Mouse (Mus musculus) liver, postnatal 0 days (tissue): ENCODE results near the gene Spen. TPM values are rescaled to one million over a fixed set of nuclear protein-coding genes. Genes with fewer than 3 reads are reported as not detected.
"Not testable (repeated sequence)": the region's sequence is repeated elsewhere in the genome, so short reads cannot be mapped to it uniquely, and the experiment has no call there.

ENCODE experiments used
- ATAC-seq: fragments of 200-750 bp; cut with Nextera tagmentation; 2 replicates; pipeline ENCODE4 v1.8.0; 2017; ENCODE audit warnings: mild to moderate bottlenecking, moderate library complexity
- DNase-seq: peaks from one replicate; pipeline ENCODE4 v3.0.0-alpha.2; 2016
- H3K27ac ChIP-seq: fragments of 300-500 bp; sonication (generic); 2 replicates; pipeline ENCODE4 v1.5.1; 2014; ENCODE audit warnings: antibody characterized with exemption, moderate library complexity, mild to moderate bottlenecking, low read depth
- H3K27me3 ChIP-seq: fragments of 300-500 bp; sonication (generic); 2 replicates; pipeline ENCODE4 v1.6.1; 2014; ENCODE audit warnings: low read length, control low read depth, mixed read lengths; ENCODE audit not compliant: insufficient read depth
- H3K36me3 ChIP-seq: fragments of 300-500 bp; sonication (generic); replicated peaks from 2 replicates; pipeline ENCODE4 v1.6.1; 2014; ENCODE audit warnings: mild to moderate bottlenecking, control low read depth, low read length, moderate library complexity, mixed read lengths; ENCODE audit not compliant: insufficient read depth
- H3K4me1 ChIP-seq: fragments of 300-500 bp; sonication (generic); 2 replicates; pipeline ENCODE4 v1.6.1; 2014; ENCODE audit warnings: antibody characterized with exemption, mild to moderate bottlenecking, control low read depth; ENCODE audit not compliant: insufficient read depth
- H3K4me2 ChIP-seq: fragments of 300-500 bp; sonication (generic); 2 replicates; pipeline ENCODE4 v1.6.1; 2014; ENCODE audit warnings: low read depth, mild to moderate bottlenecking, low read length, moderate library complexity, mixed read lengths
- H3K4me3 ChIP-seq: fragments of 300-500 bp; sonication (generic); 2 replicates; pipeline ENCODE4 v1.5.1; 2014; ENCODE audit warnings: low read depth, low read length
- H3K9ac ChIP-seq: fragments of 300-500 bp; sonication (generic); replicated peaks from 2 replicates; pipeline ENCODE4 v1.6.1; 2014; ENCODE audit warnings: mild to moderate bottlenecking, moderate library complexity
- H3K9me3 ChIP-seq: fragments of 300-500 bp; sonication (generic); 2 replicates; pipeline ENCODE4 v1.6.1; 2016; ENCODE audit warnings: mild to moderate bottlenecking, control low read depth, low read length, mixed read lengths
- CTCF ChIP-seq: sonication (generic); IDR thresholded peaks from 2 replicates; pipeline ENCODE4 v1.5.1; 2016; ENCODE audit warnings: antibody characterized with exemption, low read depth
- EP300 ChIP-seq: IDR thresholded peaks from 2 replicates; pipeline ENCODE4 v1.6.1; 2016; ENCODE audit warnings: antibody characterized with exemption, low read depth, mild to moderate bottlenecking
- WGBS: fragments of 180-500 bp; shearing (Covaris S2); extraction: QIAGEN DNeasy Blood & Tissue Kit; methylation state at CpG from one replicate; pipeline ENCODE4 v1.1.7; 2014; ENCODE audit not compliant: insufficient replicate concordance; 5-methylcytosine and 5-hydroxymethylcytosine counted together
- polyA plus RNA-seq: library from polyadenylated mRNA; unstranded; fragments of >200 nt; fragmentation: Nextera tagmentation; extraction: Ambion mirVana; gene quantifications from 2 replicates; pipeline ENCODE4 v1.2.1, GENCODE M21; 2015

Spen gene
- polyA plus RNA-seq, 1 experiment from 2014 or later, result 3.0 TPM

DNA sequence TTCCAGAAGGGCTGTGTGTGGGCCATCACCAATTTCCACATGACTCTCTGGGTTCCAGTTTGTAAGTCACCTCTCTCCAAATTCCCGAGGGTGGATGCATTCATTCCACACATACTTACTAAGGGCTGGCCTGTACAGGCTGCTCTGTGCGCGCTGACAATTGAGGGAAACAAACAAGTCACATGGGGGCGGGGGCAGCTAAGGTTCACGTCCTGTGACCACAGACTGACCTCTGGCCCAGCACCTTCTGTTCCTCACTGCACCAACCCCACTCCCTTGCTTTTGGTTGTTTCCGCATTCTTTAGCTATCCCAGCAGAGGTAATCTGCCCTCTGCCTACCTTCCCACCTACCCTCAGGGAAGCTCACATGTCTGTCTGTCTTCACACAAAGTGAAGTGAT, 31.6 kb upstream of the Spen start:
- Histone ChIP-seq H3K27me3 (no peaks in the 10 kb centered on the region), H3K4me2 (no peak overlapping the region), H3K9ac (no peak overlapping the region), H3K27ac (no peak overlapping the region), H3K36me3 (no peaks in the 10 kb centered on the region), H3K9me3 (no peaks in the 10 kb centered on the region), H3K4me1 (peaks cover 26% of the 10 kb centered on the region), H3K4me3 (no peak overlapping the region)
- DNase-seq, result peak; percentile 41
- WGBS, result 52% methylated on average over 6 of the region's 6 CpGs
- TF ChIP-seq EP300 (no peak), CTCF (no peak)
- ATAC-seq, result peak; percentile 60; the same call in 1 of the 2 replicates

DNA sequence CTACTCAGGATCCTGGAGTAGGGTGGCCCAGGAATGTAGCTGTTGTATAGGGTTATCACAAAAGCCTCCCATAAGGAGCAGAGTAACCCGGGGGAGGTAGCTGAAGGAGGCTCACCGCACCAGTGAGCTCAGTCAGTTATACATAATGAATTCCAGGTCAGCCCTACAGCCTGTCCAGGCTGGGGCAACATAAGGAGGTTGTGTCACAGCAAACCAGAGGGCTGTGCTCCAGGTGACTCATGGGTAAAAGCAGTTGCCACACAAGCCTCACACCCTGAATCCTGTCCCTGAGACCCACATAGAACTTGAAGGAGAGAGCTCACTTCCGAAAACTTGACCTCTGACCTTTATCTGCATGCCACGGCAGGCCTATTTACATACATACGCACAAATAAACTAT, 30.6 kb upstream of the Spen start:
- Histone ChIP-seq H3K4me2 (no peak overlapping the region), H3K27ac (peak overlapping the region; percentile 11; the same call in 1 of the 2 replicates), H3K9ac (no peak overlapping the region), H3K36me3 (no peaks in the 10 kb centered on the region), H3K4me1 (peaks cover 26% of the 10 kb centered on the region), H3K27me3 (no peaks in the 10 kb centered on the region), H3K9me3 (no peaks in the 10 kb centered on the region), H3K4me3 (no peak overlapping the region)
- ATAC-seq (no peak), DNase-seq (no peak)
- 77% methylated on average over 5 of the region's 5 CpGs for WGBS
- TF ChIP-seq EP300, result no peak
- TF ChIP-seq CTCF, result no peak

DNA sequence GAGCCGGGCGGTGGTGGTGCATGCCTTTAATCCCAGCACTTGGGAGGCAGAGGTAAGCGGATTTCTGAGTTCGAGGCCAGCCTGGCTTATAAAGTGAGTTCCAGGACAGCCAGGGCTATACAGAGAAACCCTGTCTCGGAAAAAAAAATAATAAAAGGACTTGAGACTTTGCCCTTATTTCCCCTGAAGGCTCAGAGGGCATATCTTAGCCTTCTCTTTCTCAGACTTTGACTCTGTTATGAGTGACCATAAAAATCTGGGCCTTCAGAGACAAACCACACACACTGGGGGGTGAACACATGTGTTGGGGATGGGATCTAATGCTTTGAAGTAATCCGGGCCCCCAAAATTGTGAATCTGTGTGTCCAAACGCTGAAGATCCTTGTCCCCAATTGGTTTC, 28.8 kb upstream of the Spen start:
- H3K27me3 ChIP-seq, DNase-seq: not testable (repeated sequence)

DNA sequence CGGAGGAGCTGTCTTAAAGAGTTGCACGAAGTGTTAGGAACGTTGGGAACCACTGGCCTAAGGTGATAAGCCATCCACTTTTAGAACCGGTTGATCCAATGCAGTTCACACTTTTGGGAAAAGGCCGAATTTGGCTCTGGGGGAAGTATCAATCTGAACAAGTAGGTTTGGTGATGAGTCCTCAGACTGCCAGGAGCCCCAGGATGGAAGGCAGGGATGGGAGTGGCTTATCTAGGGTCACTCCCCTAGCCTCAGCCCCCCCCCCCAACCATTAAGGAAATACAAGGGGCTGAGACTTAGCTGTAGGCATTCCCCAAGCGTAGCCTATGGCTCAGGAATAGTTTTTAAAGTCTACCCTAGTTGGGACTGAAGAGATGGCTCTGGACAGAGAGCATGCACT, 27.8 kb upstream of the Spen start:
- no peak overlapping the region for H3K27ac ChIP-seq
- no peak for ATAC-seq
- peaks cover 9% of the 10 kb centered on the region; the same call in 1 of the 2 replicates for H3K4me1 ChIP-seq
- H3K4me2 ChIP-seq, result no peak overlapping the region
- no peak for TF ChIP-seq CTCF
- no peak for TF ChIP-seq EP300
- no peak overlapping the region for H3K9ac ChIP-seq
- DNase-seq, result no peak
- H3K4me3 ChIP-seq, result no peak overlapping the region
- no peaks in the 10 kb centered on the region for H3K9me3 ChIP-seq
- no peaks in the 10 kb centered on the region for H3K36me3 ChIP-seq
- 83% methylated on average over 6 of the region's 6 CpGs for WGBS
- H3K27me3 ChIP-seq, result no peaks in the 10 kb centered on the region

More for the DNA sequence above, 28.8 kb upstream of the Spen start:
- not testable (repeated sequence) for H3K9me3 ChIP-seq, H3K4me2 ChIP-seq, ATAC-seq, H3K4me3 ChIP-seq, H3K27ac ChIP-seq, H3K36me3 ChIP-seq, H3K9ac ChIP-seq
- H3K4me1 ChIP-seq, result peaks cover 16% of the 10 kb centered on the region; the same call in 1 of the 2 replicates
- 84% methylated on average over 7 of the region's 7 CpGs for WGBS

DNA sequence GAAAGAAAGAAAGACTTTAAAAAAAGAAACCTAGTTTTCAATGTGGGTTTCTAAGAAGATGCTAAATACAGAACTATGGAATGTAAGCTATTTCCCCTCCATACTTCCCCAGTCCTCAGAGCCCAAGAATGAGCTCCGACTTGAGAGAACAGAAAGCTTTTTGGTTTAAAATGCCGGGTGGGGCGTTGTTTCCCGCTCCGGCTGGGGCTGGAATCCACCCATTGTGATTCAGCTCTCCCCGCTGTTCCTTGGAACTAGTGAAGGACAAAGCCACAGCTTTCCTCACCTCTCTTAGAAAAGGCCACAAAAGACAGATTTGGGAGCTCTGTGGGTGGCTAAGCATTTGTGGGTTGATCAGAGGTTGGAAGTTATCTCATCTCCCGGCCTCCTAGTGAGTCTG, 26.9 kb upstream of the Spen start:
- 64% methylated on average over 7 of the region's 7 CpGs for WGBS
- no peaks in the 10 kb centered on the region for H3K9me3 ChIP-seq
- no peak for ATAC-seq
- TF ChIP-seq CTCF (no peak), EP300 (no peak)
- no peak for DNase-seq
- H3K4me3 ChIP-seq, result no peak overlapping the region
- H3K4me1 ChIP-seq, result peaks cover 8% of the 10 kb centered on the region; the same call in 1 of the 2 replicates
- H3K27ac ChIP-seq, result 0 out of 2 replicates have a peak overlapping the region, but pooled peaks have one; percentile 4
- no peaks in the 10 kb centered on the region for H3K27me3 ChIP-seq
- no peak overlapping the region for H3K4me2 ChIP-seq
- no peaks in the 10 kb centered on the region for H3K36me3 ChIP-seq
- H3K9ac ChIP-seq, result no peak overlapping the region

DNA sequence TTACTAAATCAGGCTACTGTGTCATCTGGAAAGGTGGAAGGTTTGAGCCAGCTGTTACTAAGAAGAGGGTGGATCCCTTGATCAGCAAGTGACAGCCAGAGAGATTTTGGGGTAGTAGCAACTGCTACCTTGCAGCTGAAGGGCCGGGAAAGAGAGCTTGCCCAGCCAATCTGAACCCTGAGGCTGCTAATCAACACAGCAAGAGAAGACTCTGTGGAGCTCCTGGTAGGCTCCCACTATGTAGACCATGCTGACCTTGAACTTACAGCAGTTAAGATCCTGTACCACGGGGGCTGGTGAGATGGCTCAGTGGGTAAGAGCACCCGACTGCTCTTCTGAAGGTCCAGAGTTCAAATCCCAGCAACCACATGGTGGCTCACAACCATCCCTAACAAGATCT, 26.3 kb upstream of the Spen start:
- Histone ChIP-seq H3K27ac (no peak overlapping the region), H3K36me3 (no peaks in the 10 kb centered on the region), H3K4me2 (no peak overlapping the region), H3K9me3 (no peaks in the 10 kb centered on the region), H3K4me1 (peaks cover 5% of the 10 kb centered on the region), H3K27me3 (no peaks in the 10 kb centered on the region), H3K9ac (no peak overlapping the region), H3K4me3 (no peak overlapping the region)
- ATAC-seq (no peak), DNase-seq (no peak)
- 63% methylated on average over 3 of the region's 3 CpGs for WGBS
- TF ChIP-seq CTCF, result no peak
- no peak for TF ChIP-seq EP300

DNA sequence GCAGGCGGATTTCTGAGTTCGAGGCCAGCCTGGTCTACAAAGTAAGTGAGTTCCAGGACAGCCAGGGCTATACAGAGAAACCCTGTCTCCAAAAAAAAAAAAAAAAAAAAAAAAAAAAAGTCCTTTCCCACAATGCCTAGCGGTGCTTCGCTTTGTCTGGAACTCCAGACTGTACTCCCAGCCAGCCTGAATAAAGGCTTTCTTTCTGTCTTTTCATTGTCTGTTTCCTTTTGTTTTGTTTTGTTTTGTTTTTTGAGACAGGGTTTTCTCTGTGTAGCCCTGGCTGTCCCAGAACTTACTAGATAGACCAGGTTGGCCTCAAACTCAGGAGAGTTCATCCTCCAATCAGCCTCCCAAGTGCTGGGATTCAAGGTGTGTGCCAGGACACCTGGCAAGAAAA, 25.8 kb upstream of the Spen start:
- Histone ChIP-seq H3K4me2 (no peak overlapping the region), H3K9me3 (no peaks in the 10 kb centered on the region), H3K4me1 (peaks cover 7% of the 10 kb centered on the region; the same call in 1 of the 2 replicates), H3K27me3 (no peaks in the 10 kb centered on the region), H3K36me3 (no peaks in the 10 kb centered on the region), H3K9ac (no peak overlapping the region), H3K4me3 (no peak overlapping the region), H3K27ac (no peak overlapping the region)
- no peak for TF ChIP-seq EP300
- 90% methylated on average over 4 of the region's 4 CpGs for WGBS
- DNase-seq (no peak), ATAC-seq (no peak)
